Mouse (Mus musculus) lung, adult 18-20 months (tissue): ENCODE measurements around the gene Plekhg1.

Experiments used
- DNase-seq, 2 experiments: peaks; one replicate each; pipeline ENCODE4 v3.0.0; 2022; ENCODE audit warnings: mixed read lengths in 2 of 2

Gene Plekhg1

DNA sequence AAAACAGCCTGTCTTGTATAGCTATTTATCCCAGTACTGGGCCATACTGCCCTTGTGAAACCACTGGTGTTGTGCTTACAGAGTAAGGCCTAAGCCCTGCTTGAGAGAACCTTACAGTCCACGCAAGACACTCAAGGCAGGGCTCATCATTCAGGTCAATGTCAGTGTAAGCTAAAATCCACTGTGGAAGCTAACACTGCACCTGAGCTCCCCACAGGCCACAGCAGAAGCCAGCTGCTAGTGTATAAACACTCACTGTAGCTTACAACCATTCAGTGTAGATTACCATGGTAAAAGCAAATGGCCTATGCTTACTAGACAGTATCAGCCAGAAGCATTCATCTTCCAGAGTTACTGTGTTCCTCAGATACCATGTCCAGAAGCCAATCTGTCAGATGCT lies 90.5 kb downstream of the Plekhg1 start:
- DNase-seq = no peak

DNA sequence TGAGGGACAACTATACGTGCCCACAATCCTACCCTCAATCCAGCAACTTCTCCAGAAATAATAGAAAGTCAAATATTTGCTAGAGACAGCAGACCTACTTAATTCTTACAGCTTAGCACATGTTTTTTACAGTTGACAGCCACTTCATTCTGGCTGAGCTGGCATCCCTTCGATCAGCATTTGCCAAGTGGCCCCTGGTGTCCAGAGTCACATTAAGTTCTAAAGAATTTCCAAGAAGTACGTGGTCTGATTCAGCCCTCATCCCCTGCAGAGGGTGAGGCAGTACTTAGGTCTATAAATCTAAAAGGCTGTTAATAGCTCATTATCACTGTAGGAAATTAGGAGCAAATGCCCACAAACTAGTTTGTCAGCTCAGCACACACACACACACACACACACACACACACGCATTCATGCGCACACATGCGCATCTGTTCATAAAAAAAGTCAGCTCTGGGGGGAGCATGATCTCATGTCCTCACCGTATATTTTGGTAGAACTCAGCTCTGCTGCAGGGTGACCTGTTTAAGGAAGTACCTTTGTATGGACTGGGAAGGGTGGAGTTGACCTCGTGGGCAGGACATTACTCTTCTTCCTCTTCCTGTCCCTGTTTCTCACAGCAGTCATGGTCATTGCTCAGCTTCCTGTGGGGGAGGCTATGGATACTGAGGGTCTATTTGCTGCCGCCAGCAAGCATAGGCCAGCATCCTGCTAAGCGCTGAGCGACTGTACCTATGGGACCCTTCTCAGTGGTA lies 91.6 kb downstream of the Plekhg1 start:
- peak; percentile 56 to 59 for DNase-seq

DNA sequence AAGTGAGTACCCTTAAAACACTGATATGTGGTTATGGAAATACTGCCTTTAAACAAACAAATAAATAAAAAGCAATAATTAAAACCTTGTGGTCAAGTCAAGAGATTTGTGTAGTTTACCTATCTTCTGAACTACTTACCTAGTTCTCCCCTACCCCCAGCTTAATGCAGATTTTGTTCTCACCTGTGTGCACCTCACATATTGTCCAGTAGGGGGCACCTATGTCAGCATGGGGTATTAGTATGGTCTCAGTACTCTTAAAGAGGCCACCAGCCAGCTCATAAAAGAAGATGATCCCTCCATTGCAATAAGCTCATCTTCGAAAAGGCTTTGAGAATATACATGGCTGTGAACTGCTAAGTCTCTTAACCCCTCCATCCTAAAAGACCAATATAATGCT lies 93.9 kb downstream of the Plekhg1 start:
- DNase-seq = no peak

DNA sequence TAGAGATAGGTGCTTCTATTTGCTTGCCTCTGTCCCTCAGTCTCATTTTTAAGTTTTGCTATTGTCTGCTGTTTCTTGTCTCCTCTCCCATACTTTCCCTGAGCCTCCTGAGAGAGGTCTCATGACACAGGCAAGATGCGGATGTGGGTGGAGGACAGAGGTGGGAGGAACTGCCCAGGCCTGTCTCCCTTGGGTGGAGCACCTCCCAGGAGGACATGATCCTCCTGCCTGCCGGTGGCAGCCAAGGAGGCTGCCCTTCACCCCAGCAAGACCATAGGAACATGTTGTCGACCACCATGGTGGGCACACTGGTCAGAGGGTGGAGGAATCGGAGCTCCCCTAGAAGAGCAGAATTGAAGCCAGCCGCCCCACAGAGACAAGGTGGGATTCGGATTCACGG lies 94.5 kb downstream of the Plekhg1 start:
- DNase-seq = peak in 1 of 2 experiments; percentile 33

DNA sequence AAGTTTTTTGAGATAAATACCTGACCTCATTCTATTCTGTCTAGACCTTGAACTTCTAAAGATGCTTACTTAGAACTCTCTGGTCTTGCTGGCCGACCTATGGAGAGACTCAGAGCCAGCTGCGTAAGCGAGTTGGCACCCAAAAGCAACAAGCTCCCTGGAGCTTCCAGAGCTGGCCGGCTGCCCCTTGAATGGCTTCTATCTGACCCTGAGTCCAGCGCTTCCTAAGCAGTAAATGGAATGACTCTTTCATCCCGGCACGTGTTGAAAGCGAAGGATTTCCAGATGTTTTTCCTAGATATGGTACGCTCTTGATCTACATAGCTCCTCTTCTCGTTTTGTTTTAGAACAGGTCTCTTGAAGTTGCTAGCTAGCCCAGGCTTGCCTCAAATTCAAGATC lies 95.5 kb downstream of the Plekhg1 start:
- peak in 1 of 2 experiments; percentile 11 for DNase-seq

DNA sequence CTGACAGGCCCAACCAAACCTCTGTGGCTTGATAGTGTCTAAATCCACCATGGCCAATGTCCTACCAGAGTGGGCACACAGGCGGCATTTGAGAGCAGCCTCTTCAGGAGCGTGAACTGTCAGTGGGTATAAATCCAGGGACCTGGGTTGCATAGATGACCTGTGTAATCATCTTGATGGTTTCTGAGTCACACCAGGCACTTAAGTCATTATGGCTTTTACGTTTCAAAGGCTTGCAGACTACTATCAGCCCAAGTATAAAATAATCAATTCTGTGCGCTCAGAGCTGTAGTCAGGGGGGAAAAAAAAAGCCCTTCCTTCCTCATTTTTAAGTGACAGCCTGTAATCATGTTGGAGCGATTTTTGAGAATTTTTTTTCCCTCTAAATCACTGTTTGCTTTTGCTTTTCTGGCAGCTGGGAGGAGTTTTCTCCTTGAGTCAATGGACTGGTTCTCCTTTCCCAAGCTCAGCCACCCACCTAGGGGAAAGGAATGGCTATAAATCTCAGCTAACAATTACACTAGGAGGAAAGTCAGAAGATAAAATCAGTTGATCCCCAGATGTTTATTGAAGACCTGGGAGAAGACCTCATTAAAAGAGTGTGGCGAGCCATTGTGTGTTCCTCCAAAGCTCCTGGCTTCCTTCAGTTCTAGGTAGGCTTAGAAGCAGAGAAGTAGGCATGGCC lies 99.7 kb downstream of the Plekhg1 start:
- no peak for DNase-seq

DNA sequence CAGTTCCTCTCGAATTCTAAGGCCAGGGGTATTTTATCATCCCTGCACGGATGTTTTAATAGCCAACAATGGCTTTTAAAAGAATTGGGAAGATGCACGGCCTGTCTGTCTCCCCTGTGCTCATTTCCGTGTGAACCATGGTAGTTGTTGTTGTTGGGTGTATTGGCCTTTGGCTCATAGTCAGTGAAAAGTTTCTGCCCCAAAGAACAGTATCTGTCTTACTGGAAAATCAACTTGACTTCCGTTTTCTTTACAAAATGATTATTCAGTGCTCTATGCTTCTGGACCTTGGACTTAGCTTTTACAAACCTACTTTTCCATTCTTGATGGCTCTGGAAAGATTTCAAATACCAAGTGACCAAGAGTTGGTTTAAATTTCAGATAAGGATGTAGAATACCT lies 104.3 kb downstream of the Plekhg1 start:
- DNase-seq = no peak

DNA sequence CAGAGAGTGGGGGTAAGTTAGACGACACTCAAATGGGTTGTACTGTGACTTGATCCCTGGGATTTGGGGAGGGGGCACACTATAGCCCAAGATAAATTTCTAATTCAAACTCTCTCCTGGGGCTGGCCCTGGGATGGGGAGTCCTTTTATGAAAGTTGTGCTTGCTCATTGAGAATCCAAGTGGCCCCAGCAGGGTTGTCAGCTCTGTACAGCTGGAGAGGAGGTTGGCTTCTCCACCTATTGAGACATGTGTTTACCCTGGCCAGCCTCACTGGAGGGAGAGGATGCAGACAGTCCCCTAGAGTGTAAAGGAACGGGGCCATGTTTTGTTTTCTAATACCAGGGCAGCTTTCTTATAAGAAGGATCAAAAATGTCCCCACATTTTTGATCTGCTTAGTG lies 106.9 kb downstream of the Plekhg1 start:
- DNase-seq = no peak

DNA sequence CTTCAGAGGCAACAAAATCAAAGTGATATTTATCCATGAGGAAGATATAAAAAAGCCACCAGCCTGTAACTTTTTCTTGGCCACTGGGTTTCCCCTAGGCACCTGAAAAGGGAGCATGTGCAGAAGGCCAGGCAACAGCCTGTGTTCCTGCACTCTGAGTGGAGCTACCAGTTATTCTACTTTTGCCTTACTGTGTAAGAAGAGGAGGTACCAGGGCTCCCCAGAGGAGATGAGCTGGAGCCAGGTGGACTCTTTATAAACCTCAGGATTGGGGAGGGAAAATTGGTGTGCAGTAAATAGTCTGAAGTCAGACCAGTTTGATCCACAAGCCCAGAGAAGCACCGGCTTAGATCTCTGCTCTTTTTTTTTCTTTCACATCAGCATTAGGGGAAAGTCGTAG lies 111.3 kb downstream of the Plekhg1 start:
- DNase-seq = no peak

DNA sequence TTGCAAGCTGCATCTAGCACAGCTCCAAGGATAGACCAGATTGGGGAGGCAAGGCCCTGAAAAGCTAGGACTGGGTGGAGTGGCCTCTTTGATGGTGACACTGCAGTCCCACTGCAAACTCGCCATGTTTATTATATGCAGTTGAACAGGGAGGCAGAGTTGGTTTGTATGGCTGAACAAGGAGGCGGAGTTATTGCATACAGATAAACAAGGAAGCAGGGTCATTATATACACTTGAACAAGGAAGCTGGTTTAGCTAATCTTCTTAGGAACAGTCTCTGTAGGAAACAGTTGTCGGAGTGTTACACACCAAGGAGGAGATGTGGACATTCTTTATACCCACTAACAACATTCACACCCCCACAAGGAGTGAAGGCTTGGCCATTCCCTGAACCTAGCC lies 112.6 kb downstream of the Plekhg1 start:
- no peak for DNase-seq

DNA sequence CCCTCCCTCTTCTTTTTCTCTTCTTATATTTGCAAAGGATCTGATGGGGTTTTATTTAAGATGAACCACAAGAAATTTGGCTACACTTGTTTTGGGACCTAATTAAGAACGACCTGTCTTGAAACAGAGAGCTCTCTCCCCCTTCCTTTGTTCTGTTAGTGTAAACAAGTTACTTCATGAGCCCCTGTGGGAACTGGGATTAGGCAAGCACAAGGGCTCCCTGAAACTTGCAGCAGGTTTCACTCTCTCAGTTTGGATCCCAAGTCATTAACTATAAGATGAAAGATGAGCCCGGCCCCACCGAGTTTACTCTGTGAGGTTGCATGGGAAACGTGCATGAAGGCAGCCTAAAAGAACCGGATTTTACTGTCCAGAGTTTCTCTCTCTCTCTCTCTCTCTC lies 117.7 kb downstream of the Plekhg1 start:
- DNase-seq = no peak

DNA sequence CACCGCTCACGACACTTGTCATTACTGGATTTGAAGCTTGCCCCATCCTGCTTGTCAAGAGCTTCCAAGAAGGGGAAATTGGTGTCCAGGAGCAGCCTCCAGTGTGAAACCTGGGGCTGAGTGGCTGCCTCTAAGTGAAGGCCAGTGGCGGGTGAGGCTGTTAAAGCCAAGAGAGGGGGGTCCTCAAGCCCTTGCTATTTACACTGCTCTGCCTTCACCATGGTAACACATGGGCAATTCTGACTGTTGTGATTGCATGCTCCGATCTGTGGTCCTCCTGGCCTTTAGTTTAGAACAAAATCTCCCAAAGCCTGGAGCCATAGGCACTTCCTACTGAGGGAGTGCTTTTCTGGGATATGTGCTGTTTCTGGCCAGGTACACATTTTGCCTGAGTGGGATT lies 118.3 kb downstream of the Plekhg1 start:
- no peak for DNase-seq

DNA sequence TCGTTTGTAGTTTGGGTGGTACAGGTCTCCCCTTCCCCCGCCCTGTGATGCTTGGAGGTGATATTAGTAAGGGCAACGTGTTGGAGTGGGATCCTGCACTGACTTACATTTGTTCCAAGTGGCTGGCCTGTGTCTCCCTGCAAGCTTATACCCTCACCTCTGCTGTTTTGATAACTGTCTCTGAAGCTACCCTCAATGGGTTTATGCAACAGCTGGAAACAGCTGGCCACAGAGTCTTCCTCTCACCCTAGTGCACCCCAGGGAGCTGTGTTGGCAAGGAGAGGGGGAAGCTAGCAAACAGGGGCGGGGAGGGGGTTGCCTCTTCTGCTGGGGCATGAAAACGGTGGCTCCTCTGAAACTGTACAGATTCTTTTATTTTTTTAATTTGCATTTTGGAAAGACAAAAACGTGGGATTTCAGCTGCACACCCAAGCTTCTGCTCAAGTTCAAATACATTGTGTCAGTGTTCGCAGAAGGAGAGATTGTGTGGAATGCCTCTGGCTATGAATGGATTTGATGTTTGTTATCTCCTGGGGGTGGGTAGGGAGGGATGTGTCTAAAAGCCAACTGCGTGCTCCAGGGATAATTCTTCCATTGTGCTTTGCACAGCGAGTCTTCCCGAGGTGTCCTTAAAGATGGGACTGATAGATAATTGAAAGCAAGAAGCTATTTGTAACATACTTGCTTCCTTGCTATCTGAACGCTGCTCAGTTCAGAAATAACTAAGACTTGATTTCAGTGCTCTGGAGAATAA lies 119.0 kb downstream of the Plekhg1 start:
- DNase-seq = no peak

DNA sequence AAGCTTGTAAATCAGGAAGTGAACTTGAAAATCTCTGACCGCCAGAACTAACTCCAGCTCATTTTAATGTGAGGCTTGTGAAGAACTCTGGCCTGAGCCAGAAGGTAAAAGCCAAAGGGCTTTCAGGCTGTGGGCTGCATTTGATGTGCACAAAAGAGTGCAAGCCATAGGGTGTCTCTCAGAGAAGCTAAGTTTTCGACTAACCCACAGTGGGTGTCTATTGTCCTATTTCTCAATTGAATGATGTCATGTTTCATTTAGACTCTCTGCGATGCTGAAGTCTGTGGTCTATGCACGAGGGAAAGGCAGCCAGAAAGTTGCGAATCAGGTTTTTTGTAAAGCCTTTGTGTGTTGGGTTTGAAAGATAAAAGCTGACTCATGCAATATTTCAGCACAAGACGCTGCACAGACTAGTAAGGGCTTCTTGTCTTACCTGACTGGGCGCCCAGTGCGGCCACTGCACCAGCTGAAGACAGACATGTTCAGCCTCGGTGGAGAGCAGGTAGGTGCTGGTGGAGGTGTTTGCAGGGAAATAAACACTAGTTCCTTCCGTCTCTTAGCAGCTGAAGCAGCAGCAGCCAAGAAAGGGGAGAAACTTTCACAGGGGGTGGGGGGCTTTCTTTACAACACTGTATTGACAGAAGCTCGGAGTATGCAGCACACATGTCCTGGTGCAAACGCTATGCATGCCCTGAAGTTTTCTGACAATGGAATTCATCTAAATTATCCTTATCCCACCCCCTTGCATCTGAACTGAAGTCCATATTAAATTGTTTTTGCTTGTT lies 123.4 kb downstream of the Plekhg1 start:
- no peak for DNase-seq

DNA sequence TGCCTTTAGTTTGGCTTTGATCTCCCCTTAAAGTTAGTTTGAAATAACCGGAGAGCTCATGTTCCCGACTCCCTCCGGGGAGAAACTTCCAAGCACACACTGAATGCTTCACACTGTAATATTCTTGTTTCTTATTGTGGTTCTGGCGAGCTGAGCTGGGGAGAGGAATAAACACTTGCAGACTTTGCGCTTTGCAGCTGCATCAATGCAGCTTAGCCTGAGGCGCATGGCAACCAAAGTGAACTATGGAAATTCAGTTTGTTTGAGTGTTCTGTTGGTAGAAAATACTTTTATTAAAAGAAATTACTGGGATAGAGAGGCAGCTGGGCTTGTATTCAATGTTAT lies 124.0 kb downstream of the Plekhg1 start:
- no peak for DNase-seq

DNA sequence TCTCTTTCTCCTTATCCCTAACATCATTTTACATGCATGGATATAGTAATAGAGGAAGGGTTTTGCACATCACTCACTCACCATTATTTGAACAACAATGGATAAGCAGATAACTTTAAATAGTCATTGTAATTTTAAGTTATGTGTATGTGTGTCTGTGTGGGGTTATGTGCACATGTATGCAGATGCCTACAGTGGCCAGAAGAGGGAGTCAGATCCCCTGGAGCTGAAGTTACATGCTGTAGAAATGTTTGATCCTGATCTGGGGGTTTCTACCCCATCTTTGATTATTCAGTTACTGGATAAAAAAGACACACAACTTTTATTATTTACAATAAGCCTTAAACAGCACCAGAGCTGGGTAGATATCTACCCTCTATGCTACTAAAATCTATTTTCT lies 127.1 kb downstream of the Plekhg1 start:
- no peak for DNase-seq

DNA sequence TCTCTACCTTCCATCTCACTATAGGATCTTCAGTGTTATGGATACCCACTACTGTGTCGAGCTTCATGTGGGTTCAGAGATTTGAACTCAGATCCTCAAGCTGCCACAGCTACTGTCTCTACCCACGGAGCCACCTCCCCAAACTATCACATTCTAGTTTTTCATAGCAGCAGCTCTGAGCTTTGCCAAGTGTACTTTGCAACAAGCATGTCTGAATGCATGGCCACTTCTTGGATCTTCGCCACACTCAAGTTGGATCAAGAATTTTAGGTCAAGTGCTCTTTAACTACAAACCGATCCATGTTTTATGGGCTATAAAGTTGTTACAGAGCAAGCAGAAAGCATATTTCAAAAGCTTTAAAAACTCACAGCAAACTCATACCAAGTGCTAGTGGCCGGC lies 130.7 kb downstream of the Plekhg1 start:
- peak in 1 of 2 experiments; percentile 37 for DNase-seq

DNA sequence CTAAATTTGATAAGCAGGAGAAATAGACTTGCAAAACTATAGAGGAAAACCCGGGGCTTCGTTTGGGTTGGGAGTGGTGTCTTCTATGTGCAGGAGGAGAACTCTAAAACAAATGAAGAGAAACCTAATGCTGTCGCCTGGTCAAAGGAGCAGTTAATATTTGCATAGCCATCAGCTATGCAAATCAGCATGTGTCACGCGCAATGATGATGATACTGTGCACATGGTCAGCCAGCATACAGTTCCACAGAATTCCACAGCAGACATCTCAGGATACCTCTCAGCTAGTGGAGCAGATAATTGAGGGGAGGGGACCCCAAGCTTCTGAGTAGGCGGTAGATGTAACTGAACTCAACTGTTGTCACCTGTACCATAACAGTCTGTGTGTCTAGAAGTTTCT lies 133.3 kb downstream of the Plekhg1 start:
- DNase-seq = no peak

DNA sequence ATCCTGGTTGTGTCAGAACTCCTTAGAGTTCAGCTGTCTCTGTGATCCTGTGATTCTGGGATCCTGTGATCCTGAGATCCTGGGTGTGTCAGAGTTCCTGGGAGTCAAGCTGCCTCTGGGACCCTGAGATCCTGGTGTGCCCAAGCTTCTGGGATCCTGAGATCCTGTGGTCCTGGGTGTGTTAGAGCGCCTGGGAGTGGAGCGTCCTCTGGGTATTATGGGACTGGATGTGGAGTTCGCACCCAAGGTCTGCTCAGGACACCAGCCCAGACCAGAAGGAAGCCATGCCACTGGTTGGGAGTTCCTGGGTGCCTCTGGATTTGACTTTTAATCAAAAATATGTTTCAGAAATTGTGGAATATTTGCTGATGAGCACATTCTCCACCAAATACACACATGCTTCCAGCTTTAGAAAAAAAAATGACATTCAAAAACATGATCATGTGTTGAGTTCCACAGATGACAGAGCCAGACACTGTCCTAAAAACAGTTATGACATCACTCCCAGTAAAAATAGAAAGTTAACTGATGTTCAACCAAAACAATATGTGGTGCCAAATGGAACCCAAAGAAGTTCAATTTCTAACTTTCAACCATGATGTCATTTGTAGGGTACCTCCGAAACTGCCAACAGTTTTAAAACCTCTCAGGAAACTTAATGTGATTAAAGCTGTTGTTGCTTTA lies 137.8 kb downstream of the Plekhg1 start:
- no peak for DNase-seq

DNA sequence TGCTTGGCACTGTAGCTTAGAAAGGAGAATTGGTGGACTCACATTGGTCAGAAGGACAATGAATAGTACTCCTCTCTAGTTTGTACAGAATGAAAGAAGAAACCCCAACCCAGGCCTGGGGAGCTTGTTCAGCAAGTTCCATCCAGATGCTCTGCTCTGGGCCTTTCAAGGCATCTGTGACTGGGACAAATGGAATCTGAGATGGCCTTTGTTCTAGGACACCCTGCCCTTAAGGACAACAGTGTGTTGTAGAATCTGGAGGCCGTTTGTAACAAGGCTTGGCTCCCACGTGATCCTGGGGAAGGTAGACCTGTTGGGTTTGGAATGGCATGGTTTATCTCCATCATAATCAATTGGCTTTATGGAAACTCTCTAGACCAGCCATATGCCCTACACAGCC lies 141.0 kb downstream of the Plekhg1 start:
- DNase-seq = no peak

DNA sequence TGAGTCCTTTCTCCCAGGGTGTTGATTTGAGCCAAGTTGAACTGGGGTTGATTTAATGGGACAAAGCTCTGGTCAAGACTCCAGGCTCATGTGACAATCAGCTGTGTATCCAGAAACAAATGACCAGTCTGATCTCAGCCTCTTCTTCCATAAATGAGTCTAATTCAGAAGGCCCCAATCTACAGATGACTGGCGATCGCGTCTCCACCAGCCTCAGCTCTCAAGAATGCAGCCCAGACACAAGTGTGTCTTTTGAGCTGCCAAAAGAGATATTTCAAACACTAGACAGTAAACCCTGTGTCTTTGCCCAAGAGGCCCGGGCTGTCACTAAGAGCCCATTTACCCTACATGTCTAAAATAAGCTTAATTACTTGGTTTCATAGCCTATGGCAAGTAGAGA lies 148.3 kb downstream of the Plekhg1 start:
- DNase-seq = no peak

DNA sequence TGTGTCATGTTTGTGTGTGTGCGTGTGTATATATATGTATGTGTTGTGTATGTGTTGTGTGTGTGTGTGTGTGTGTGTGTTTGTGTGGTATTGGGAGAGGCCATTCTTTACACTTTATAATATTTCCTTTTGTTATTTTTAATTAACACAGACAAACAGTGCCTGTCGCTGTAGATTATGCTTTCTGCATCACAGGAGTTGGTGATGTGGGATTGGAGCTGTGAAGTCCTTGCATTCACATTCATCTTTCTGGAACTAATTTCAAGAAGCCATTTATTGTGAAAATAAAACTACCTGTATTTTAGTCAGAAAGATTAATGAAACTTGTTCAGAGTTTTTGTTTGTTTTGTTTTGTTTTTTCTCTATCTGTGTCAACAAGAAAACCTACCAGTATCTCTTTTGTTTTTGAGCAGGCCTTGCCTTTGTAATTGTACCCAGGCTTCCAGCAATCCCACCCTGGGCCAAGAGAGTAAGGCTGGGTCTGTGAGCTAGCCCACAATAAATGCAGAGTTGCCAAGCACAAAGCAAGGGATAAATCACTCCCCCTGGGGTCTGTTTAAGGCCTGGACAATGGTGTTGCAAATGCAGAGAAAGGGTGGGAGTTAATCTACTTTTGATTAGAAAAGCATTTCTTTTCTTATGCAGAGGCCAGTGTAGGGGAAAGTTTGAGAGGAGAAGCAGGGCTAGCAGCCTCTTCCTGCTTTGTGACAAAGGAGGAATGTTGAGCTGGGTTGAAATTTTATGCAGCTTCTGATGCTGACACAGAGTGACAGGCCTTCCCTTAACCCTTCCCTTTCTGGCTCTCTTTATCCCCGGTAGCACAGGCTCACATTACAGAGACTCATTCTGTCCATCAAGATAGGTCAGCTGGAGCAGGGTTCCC lies 151.5 kb downstream of the Plekhg1 start:
- no peak for DNase-seq
